Comparison of ENCODE assay signal across 29 mouse cellular contexts in the genomic region with DNA sequence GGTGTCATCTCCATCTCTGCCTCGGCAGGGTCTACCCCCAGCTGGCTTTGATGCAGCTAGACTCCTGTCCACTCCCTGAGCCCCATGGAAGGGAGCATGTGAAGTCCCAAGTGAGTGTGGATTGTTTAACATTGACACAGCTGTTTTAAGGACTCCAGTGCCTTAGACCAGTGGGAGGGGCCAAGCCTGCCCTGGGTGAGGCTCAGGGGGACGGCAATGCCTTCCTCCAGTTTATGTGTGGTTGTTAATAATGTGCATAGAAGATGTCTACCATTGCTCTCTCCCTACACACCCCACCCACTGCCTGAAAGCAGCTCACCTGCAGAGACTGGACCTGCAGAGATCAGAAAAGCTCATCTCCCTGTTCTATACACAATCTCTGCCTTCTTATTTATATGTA. TPM values are rescaled to one million over a fixed set of nuclear protein-coding genes. Genes with fewer than 3 reads are reported as not detected.
DNase-seq lines count a peak whose midpoint lies in the region; ATAC-seq and TF ChIP-seq lines count a peak whose summit lies in the region.
"Had no signal": no experiment of that assay in that cellular context is flagged by ENCODE, and none has a peak within 500 bp of the region (broad histone marks: within the 10 kb centered on the region; RNA-seq: fewer than 3 reads in every experiment).

No protein-coding gene starts in this region.

- no peak overlapping the region for H3K9ac ChIP-seq in liver, postnatal 0 days (replicated peaks)
- H3K9ac ChIP-seq in liver, embryonic 13.5 days, result peak overlapping the region; percentile 41; the same call in 1 of the 2 replicates
- H3K9ac ChIP-seq: forebrain, postnatal 0 days; hindbrain, embryonic 12.5 days; hindbrain, embryonic 15.5 days had no signal

- H3K27ac ChIP-seq in liver, postnatal 0 days (ENCODE audit: low read depth), result no peak overlapping the region
- peak overlapping the region; percentile 99 for H3K27ac ChIP-seq in liver, embryonic 13.5 days
- H3K27ac ChIP-seq: gastrocnemius, adult 2 months; heart, adult 2 months; hindbrain, embryonic 12.5 days; hindbrain, embryonic 15.5 days had no signal

- H3K36me3 ChIP-seq in liver, postnatal 0 days (replicated peaks; ENCODE audit: insufficient read depth, low read length), result no peaks in the 10 kb centered on the region
- no peaks in the 10 kb centered on the region for H3K36me3 ChIP-seq in liver, embryonic 13.5 days
- H3K36me3 ChIP-seq: G1E; hindbrain, embryonic 12.5 days; hindbrain, embryonic 15.5 days had no signal

- DNase-seq in liver, result peak; percentile 79
- DNase-seq in liver, postnatal 0 days, result no peak
- peak; percentile 12 to 26 for DNase-seq in spleen, postnatal 10 days (ENCODE audit: low spot score in 2 of 2)
- no peak for DNase-seq in spleen, postnatal 14 days (ENCODE audit: low spot score in 2 of 2)
- no peak for DNase-seq in liver, embryonic 13.5 days
- DNase-seq in kidney, adult 9 months, result no peak
- DNase-seq in retina, postnatal 1 day, result no peak
- DNase-seq: adrenal gland, postnatal 10 days; adrenal gland, postnatal 36 days; B cell, adult 2 months; cerebellum, adult 18-20 months; cerebellum, adult 9-10 months; cerebellum, postnatal 14 days; forebrain, postnatal 0 days; gastrocnemius, adult 2 months; gastrocnemius, postnatal 14 days; heart, adult 2 months had no signal

- no peaks in the 10 kb centered on the region for H3K9me3 ChIP-seq in liver, postnatal 0 days (ENCODE audit: low read length)
- H3K9me3 ChIP-seq in liver, embryonic 13.5 days (replicated peaks), result no peaks in the 10 kb centered on the region
- H3K9me3 ChIP-seq: G1E; hindbrain, embryonic 12.5 days; hindbrain, embryonic 15.5 days had no signal

- no peak overlapping the region for H3K4me2 ChIP-seq in liver, postnatal 0 days (ENCODE audit: low read depth, low read length)
- no peak overlapping the region for H3K4me2 ChIP-seq in liver, embryonic 13.5 days
- H3K4me2 ChIP-seq: heart, embryonic 11.5 days; hindbrain, embryonic 12.5 days; hindbrain, embryonic 15.5 days had no signal

- no peaks in the 10 kb centered on the region for H3K27me3 ChIP-seq in liver, postnatal 0 days (ENCODE audit: insufficient read depth, low read length)
- H3K27me3 ChIP-seq in liver, embryonic 13.5 days, result no peaks in the 10 kb centered on the region
- H3K27me3 ChIP-seq: CH12.LX; hindbrain, embryonic 15.5 days; Patski had no signal

- 27% methylated on average over 2 of the region's 2 CpGs for WGBS in liver, postnatal 0 days (ENCODE audit: insufficient replicate concordance)
- 52% methylated on average over 2 of the region's 2 CpGs for WGBS in liver, embryonic 13.5 days (ENCODE audit: insufficient replicate concordance)

- ATAC-seq in liver, postnatal 0 days, result no peak
- ATAC-seq in liver, embryonic 13.5 days (ENCODE audit: low read depth), result no peak
- ATAC-seq: forebrain, embryonic 14.5 days; forebrain, postnatal 0 days; Patski had no signal

- H3K4me3 ChIP-seq in liver, postnatal 0 days (ENCODE audit: low read depth, low read length), result no peak overlapping the region
- no peak overlapping the region for H3K4me3 ChIP-seq in liver, embryonic 13.5 days (replicated peaks)
- H3K4me3 ChIP-seq: gastrocnemius, adult 2 months; heart, adult 2 months; hindbrain, embryonic 12.5 days; hindbrain, embryonic 15.5 days had no signal

- H3K4me1 ChIP-seq in liver, postnatal 0 days (ENCODE audit: insufficient read depth), result peaks cover 33% of the 10 kb centered on the region
- H3K4me1 ChIP-seq in liver, embryonic 13.5 days (replicated peaks), result peaks cover 84% of the 10 kb centered on the region
- H3K4me1 ChIP-seq: hindbrain, embryonic 15.5 days had no signal

- no peak for TF ChIP-seq EP300 in liver, postnatal 0 days (IDR thresholded peaks at IDR 0.05; ENCODE audit: low read depth)

- no peak for TF ChIP-seq CTCF in liver, postnatal 0 days (IDR thresholded peaks at IDR 0.05; ENCODE audit: low read depth)

RNA-seq across cellular contexts. Expression of a gene that starts 35.6 kb away (rescaled TPM):
- not detected in 2 replicates for polyA plus RNA-seq in liver, postnatal 0 days (2015; fragmentation: Nextera tagmentation; extraction: Ambion mirVana)
- not detected in 2 replicates for polyA plus RNA-seq in liver, embryonic 13.5 days (2015; fragmentation: Nextera tagmentation; extraction: Ambion mirVana)
- polyA plus RNA-seq: embryonic facial prominence, embryonic 11.5 days; embryonic facial prominence, embryonic 14.5 days; forebrain, embryonic 11.5 days; forebrain, embryonic 14.5 days; heart, adult 2 months; heart, embryonic 11.5 days; heart, embryonic 14.5 days; heart, postnatal 0 days; hindbrain, embryonic 12.5 days; hindbrain, embryonic 15.5 days; Patski had no signal

Comparison
In these comparisons a context has a peak if more than half of its experiments do, and no peak if none do; other contexts are left out.
1. DNase-seq: peak in liver (single experiment) and spleen, postnatal 10 days (2 of 2); none in liver, postnatal 0 days (single experiment), spleen, postnatal 14 days (0 of 2), liver, embryonic 13.5 days (single experiment), kidney, adult 9 months (single experiment) and retina, postnatal 1 day (single experiment).